Mouse (Mus musculus): ENCODE data around the gene Olfr1499. TPM values are rescaled to one million over a fixed set of nuclear protein-coding genes. Genes with fewer than 3 reads are reported as not detected.

Olfr1499 gene
- polyA plus RNA-seq, 1 experiment: not detected

- 90% methylated on average over 9 of the region's 9 CpGs for WGBS
- H3K4me1 ChIP-seq (ENCODE audit: control insufficient read depth, insufficient read depth, low read length): no peaks in the 10 kb centered on the region
- TF ChIP-seq CTCF (IDR thresholded peaks at IDR 0.05; ENCODE audit: insufficient read depth, low read length): no peak
- H3K4me3 ChIP-seq (replicated peaks; ENCODE audit: extremely low read depth, low read depth, low read length): no peak overlapping the region
- DNase-seq: no peak
Observed at GRCm38 (mm10) chr19:13768565-13769276, 50.5 kb downstream of the Olfr1499 start.

- no peak for DNase-seq
- 74% methylated on average over 3 of the region's 3 CpGs for WGBS
- Histone ChIP-seq H3K4me1 (ENCODE audit: control insufficient read depth, insufficient read depth, low read length) (no peaks in the 10 kb centered on the region), H3K4me3 (replicated peaks; ENCODE audit: extremely low read depth, low read depth, low read length) (no peak within 1 kb of the TSS)
- TF ChIP-seq CTCF (IDR thresholded peaks at IDR 0.05; ENCODE audit: insufficient read depth, low read length) (no peak), POLR2A (IDR thresholded peaks at IDR 0.05; ENCODE audit: borderline replicate concordance, extremely low read depth, low read depth, low read length) (no peak)
Observed at GRCm38 (mm10) chr19:13764306-13764705, 54.9 kb downstream of the Olfr1499 start, which contains the start of gene Olfr1495. Olfr1495 (plus strand) TSS chr19:13764606.

Other genes with a start within 250 kb of the Olfr1499 start
- not detected in 2 replicates for gene Olfr1484, start 235.9 kb downstream of the Olfr1499 start, polyA plus RNA-seq (2012; rRNA removed)
- not detected in 2 replicates for gene Olfr1487, start 202.1 kb downstream of the Olfr1499 start, polyA plus RNA-seq (2012; rRNA removed)
- not detected in 2 replicates for gene Olfr1489, start 187.8 kb downstream of the Olfr1499 start, polyA plus RNA-seq (2012; rRNA removed)
- not detected in 2 replicates for gene Olfr1490, start 168.4 kb downstream of the Olfr1499 start, polyA plus RNA-seq (2012; rRNA removed)
- gene Olfr1491, start 122.2 kb downstream of the Olfr1499 start, polyA plus RNA-seq (2012; rRNA removed): not detected in 2 replicates
- gene Olfr1493-ps1, start 96.2 kb downstream of the Olfr1499 start, polyA plus RNA-seq (2012; rRNA removed): not detected in 2 replicates
- not detected in 2 replicates for gene Olfr1494, start 79.7 kb downstream of the Olfr1499 start, polyA plus RNA-seq (2012; rRNA removed)
- gene Olfr1495, start 54.8 kb downstream of the Olfr1499 start, polyA plus RNA-seq (2012; rRNA removed): not detected in 2 replicates
- not detected in 2 replicates for gene Olfr1496, start 41.6 kb downstream of the Olfr1499 start, polyA plus RNA-seq (2012; rRNA removed)
- not detected in 2 replicates for gene Olfr1497, start 21.2 kb downstream of the Olfr1499 start, polyA plus RNA-seq (2012; rRNA removed)
- gene Olfr1500, start 11.0 kb upstream of the Olfr1499 start, polyA plus RNA-seq (2012; rRNA removed): not detected in 2 replicates
- not detected in 2 replicates for gene Olfr1501, start 31.2 kb upstream of the Olfr1499 start, polyA plus RNA-seq (2012; rRNA removed)
- gene Olfr1502, start 42.3 kb upstream of the Olfr1499 start, polyA plus RNA-seq (2012; rRNA removed): not detected in 2 replicates
- gene Olfr1504, start 78.5 kb upstream of the Olfr1499 start, polyA plus RNA-seq (2012; rRNA removed): not detected in 2 replicates
- gene Olfr1505, start 94.1 kb upstream of the Olfr1499 start, polyA plus RNA-seq (2012; rRNA removed): not detected in 2 replicates

Measured in lung, adult 2 months (tissue).